Mouse (Mus musculus): Measurements from ENCODE around the gene Ercc8. TPM values are rescaled to one million over a fixed set of nuclear protein-coding genes. Genes with fewer than 3 reads are reported as not detected.

Gene Ercc8
- polyA plus RNA-seq, 1 experiment from 2014 or later, result 20.3 TPM

- Histone ChIP-seq H3K27me3 (ENCODE audit: insufficient read depth, poor library complexity, severe bottlenecking) (no peaks in the 10 kb centered on the region), H3K9me3 (no peaks in the 10 kb centered on the region), H3K4me3 (no peak overlapping the region), H3K4me1 (peaks cover 11% of the 10 kb centered on the region; the same call in 1 of the 2 replicates), H3K36me3 (no peaks in the 10 kb centered on the region), H3K27ac (no peak overlapping the region)
- DNase-seq (ENCODE audit: low spot score), result no peak
- 65% methylated on average over 7 of the region's 7 CpGs for WGBS
Measured at GRCm38 (mm10) chr13:108129070-108129469, 29.5 kb upstream of the Ercc8 start.

GRCm38 (mm10) chr13:108130737-108131136 lies 27.8 kb upstream of the Ercc8 start:
- H3K27me3 ChIP-seq (ENCODE audit: insufficient read depth, poor library complexity, severe bottlenecking), result no peaks in the 10 kb centered on the region
- H3K4me3 ChIP-seq, result no peak overlapping the region
- no peak overlapping the region for H3K27ac ChIP-seq
- H3K9me3 ChIP-seq, result no peaks in the 10 kb centered on the region
- peaks cover 11% of the 10 kb centered on the region; the same call in 1 of the 2 replicates for H3K4me1 ChIP-seq
- 90% methylated on average over 5 of the region's 5 CpGs for WGBS
- H3K36me3 ChIP-seq, result no peaks in the 10 kb centered on the region
- DNase-seq (ENCODE audit: low spot score), result no peak

- H3K27ac ChIP-seq, result no peak overlapping the region
- DNase-seq (ENCODE audit: low spot score), result no peak
- H3K9me3 ChIP-seq, result no peaks in the 10 kb centered on the region
- no peaks in the 10 kb centered on the region for H3K27me3 ChIP-seq (ENCODE audit: insufficient read depth, poor library complexity, severe bottlenecking)
- 52% methylated on average over 6 of the region's 6 CpGs for WGBS
- H3K36me3 ChIP-seq, result no peaks in the 10 kb centered on the region
- H3K4me3 ChIP-seq, result no peak overlapping the region
- peaks cover 11% of the 10 kb centered on the region; the same call in 1 of the 2 replicates for H3K4me1 ChIP-seq
Measured at GRCm38 (mm10) chr13:108132031-108132819, 26.3 kb upstream of the Ercc8 start.

- H3K4me3 ChIP-seq, result no peak overlapping the region
- H3K36me3 ChIP-seq, result no peaks in the 10 kb centered on the region
- no peak for DNase-seq (ENCODE audit: low spot score)
- peaks cover 11% of the 10 kb centered on the region; the same call in 1 of the 2 replicates for H3K4me1 ChIP-seq
- WGBS, result 84% methylated on average over 6 of the region's 6 CpGs
- no peaks in the 10 kb centered on the region for H3K9me3 ChIP-seq
- no peak overlapping the region for H3K27ac ChIP-seq
- H3K27me3 ChIP-seq (ENCODE audit: insufficient read depth, poor library complexity, severe bottlenecking), result no peaks in the 10 kb centered on the region
Measured at GRCm38 (mm10) chr13:108135617-108136016, 22.9 kb upstream of the Ercc8 start.

- Histone ChIP-seq H3K36me3 (no peaks in the 10 kb centered on the region), H3K27ac (no peak overlapping the region), H3K27me3 (ENCODE audit: insufficient read depth, poor library complexity, severe bottlenecking) (no peaks in the 10 kb centered on the region), H3K4me3 (no peak overlapping the region), H3K4me1 (no peaks in the 10 kb centered on the region), H3K9me3 (no peaks in the 10 kb centered on the region)
- no peak for DNase-seq (ENCODE audit: low spot score)
- 86% methylated on average over 5 of the region's 5 CpGs for WGBS
Measured at GRCm38 (mm10) chr13:108138403-108138977, 20.0 kb upstream of the Ercc8 start.

GRCm38 (mm10) chr13:108144086-108144485 lies 14.4 kb upstream of the Ercc8 start:
- WGBS, result 94% methylated on average over 8 of the region's 8 CpGs
- H3K27me3 ChIP-seq (ENCODE audit: insufficient read depth, poor library complexity, severe bottlenecking), result no peaks in the 10 kb centered on the region
- no peaks in the 10 kb centered on the region for H3K9me3 ChIP-seq
- DNase-seq (ENCODE audit: low spot score), result no peak
- H3K36me3 ChIP-seq, result no peaks in the 10 kb centered on the region
- no peak overlapping the region for H3K4me3 ChIP-seq
- no peaks in the 10 kb centered on the region for H3K4me1 ChIP-seq
- no peak overlapping the region for H3K27ac ChIP-seq

GRCm38 (mm10) chr13:108151782-108152181 lies 6.7 kb upstream of the Ercc8 start:
- DNase-seq (ENCODE audit: low spot score), result no peak

GRCm38 (mm10) chr13:108152650-108153372 lies 5.7 kb upstream of the Ercc8 start:
- Histone ChIP-seq H3K4me1 (peaks cover 9% of the 10 kb centered on the region; the same call in 1 of the 2 replicates), H3K27ac (no peak overlapping the region), H3K36me3 (no peaks in the 10 kb centered on the region), H3K27me3 (ENCODE audit: insufficient read depth, poor library complexity, severe bottlenecking) (no peaks in the 10 kb centered on the region), H3K9me3 (no peaks in the 10 kb centered on the region), H3K4me3 (no peak overlapping the region)
- 65% methylated on average over 8 of the region's 8 CpGs for WGBS
- no peak for DNase-seq (ENCODE audit: low spot score)

More at GRCm38 (mm10) chr13:108151782-108152181, 6.7 kb upstream of the Ercc8 start:
- Histone ChIP-seq H3K27ac (no peak overlapping the region), H3K27me3 (ENCODE audit: insufficient read depth, poor library complexity, severe bottlenecking) (no peaks in the 10 kb centered on the region), H3K36me3 (no peaks in the 10 kb centered on the region), H3K4me1 (peaks cover 5% of the 10 kb centered on the region; the same call in 1 of the 2 replicates), H3K9me3 (no peaks in the 10 kb centered on the region), H3K4me3 (no peak overlapping the region)

GRCm38 (mm10) chr13:108157156-108157555 lies 1.4 kb upstream of the Ercc8 start:
- Histone ChIP-seq H3K4me3 (no peak overlapping the region), H3K9me3 (no peaks in the 10 kb centered on the region), H3K27me3 (ENCODE audit: insufficient read depth, poor library complexity, severe bottlenecking) (no peaks in the 10 kb centered on the region), H3K27ac (no peak overlapping the region), H3K4me1 (peaks cover 17% of the 10 kb centered on the region; the same call in 1 of the 2 replicates), H3K36me3 (peaks cover 8% of the 10 kb centered on the region; the same call in 1 of the 2 replicates)
- 76% methylated on average over 2 of the region's 2 CpGs for WGBS
- DNase-seq (ENCODE audit: low spot score), result no peak

- Histone ChIP-seq H3K27me3 (ENCODE audit: insufficient read depth, poor library complexity, severe bottlenecking) (no peaks in the 10 kb centered on the region), H3K27ac (peak overlapping the region; percentile 86), H3K4me3 (peak overlapping the region; percentile 96), H3K9me3 (no peaks in the 10 kb centered on the region), H3K36me3 (peaks cover 10% of the 10 kb centered on the region; the same call in 1 of the 2 replicates), H3K4me1 (peaks cover 12% of the 10 kb centered on the region; the same call in 1 of the 2 replicates)
- WGBS, result 4% methylated on average over 41 of the region's 42 CpGs
- peak; percentile 79 for DNase-seq (ENCODE audit: low spot score)
Measured at GRCm38 (mm10) chr13:108157732-108158464, 633 bp upstream of the Ercc8 start.

- DNase-seq (ENCODE audit: low spot score), result no peak
- H3K9me3 ChIP-seq, result no peaks in the 10 kb centered on the region
- 7% methylated on average over 8 of the region's 8 CpGs for WGBS
- peaks cover 12% of the 10 kb centered on the region; the same call in 1 of the 2 replicates for H3K4me1 ChIP-seq
- H3K36me3 ChIP-seq, result peaks cover 12% of the 10 kb centered on the region; the same call in 1 of the 2 replicates
- peak overlapping the region; percentile 86; the same call in 1 of the 2 replicates for H3K27ac ChIP-seq
- H3K4me3 ChIP-seq, result peak overlapping the region; percentile 96
- no peaks in the 10 kb centered on the region for H3K27me3 ChIP-seq (ENCODE audit: insufficient read depth, poor library complexity, severe bottlenecking)
Measured at GRCm38 (mm10) chr13:108159241-108159575, 677 bp downstream of the Ercc8 start.

- no peaks in the 10 kb centered on the region for H3K9me3 ChIP-seq
- H3K36me3 ChIP-seq, result peaks cover 12% of the 10 kb centered on the region; the same call in 1 of the 2 replicates
- no peak overlapping the region for H3K4me3 ChIP-seq
- H3K27me3 ChIP-seq (ENCODE audit: insufficient read depth, poor library complexity, severe bottlenecking), result no peaks in the 10 kb centered on the region
- DNase-seq (ENCODE audit: low spot score), result no peak
- H3K27ac ChIP-seq, result no peak overlapping the region
- 67% methylated on average over 7 of the region's 7 CpGs for WGBS
- peaks cover 12% of the 10 kb centered on the region; the same call in 1 of the 2 replicates for H3K4me1 ChIP-seq
Measured at GRCm38 (mm10) chr13:108159963-108160362, 1.4 kb downstream of the Ercc8 start.

Measured in heart, embryonic 10.5 days (tissue).